Mouse (Mus musculus): ENCODE data around the gene Pdhx. TPM values are rescaled to one million over a fixed set of nuclear protein-coding genes. Genes with fewer than 3 reads are reported as not detected.

Pdhx gene
- total RNA-seq, 1 experiment from 2014 or later = 15.2 TPM

DNA sequence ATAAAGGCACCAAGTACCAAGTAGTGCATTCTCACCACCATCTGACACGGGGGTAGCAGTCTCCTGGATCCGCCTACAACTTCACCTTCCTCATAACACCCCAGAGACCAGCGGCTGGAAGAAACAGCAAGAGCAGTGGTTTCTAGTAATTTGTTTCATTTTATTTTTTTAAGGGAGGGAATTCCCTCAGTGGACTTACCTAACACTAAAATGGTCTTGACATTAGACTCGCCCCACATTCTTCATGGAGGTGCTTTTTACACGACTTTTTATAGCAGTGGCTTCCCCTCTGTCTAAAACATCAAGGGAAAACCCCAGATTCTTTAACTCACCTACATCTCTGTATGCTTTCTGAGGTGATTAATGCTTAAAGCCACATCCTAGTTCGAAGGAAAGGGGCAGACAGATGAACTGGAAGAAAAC lies 74.1 kb downstream of the Pdhx start:
- ATAC-seq (replicated peaks; ENCODE audit: insufficient number of reproducible peaks, low FRiP score, low TSS enrichment, poor library complexity, severe bottlenecking) = no peak

DNA sequence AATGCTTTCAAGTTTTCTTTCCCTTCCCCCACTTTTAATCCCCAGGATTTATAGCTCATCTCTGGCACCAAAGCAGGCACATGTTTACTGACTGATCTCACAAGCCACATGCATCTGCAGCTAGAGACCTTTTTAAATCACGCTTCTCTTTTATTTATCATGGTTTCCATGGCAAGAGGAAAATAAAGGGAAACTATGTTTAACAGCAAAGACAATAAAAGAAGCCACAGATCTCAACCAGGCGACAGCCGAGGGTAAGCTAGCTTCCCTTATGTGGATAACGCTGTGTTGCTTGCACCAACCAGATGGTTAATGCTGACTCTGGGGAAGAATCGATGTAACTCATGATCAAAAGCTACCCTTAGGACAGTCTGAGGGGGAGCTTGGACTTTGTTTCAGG lies 75.0 kb downstream of the Pdhx start:
- no peak for ATAC-seq (replicated peaks; ENCODE audit: insufficient number of reproducible peaks, low FRiP score, low TSS enrichment, poor library complexity, severe bottlenecking)

DNA sequence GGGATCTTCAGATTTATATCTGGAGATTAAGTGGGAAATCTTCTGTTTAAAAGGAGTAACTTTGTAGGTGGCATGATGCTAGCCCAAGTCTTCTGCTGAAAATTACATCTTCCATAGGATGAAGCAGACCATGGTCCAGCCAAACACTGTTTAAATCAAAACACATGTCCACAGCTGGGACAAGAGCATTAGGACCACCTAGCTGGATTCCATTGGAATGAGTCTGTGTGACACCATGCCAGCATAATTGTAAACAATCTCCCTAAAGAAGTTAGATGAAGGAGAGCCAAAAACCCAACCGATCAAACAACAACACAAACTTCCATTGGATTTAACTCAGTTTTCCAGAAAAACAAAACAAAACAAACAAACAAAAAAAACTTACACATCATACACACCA lies 75.4 kb downstream of the Pdhx start:
- ATAC-seq (replicated peaks; ENCODE audit: insufficient number of reproducible peaks, low FRiP score, low TSS enrichment, poor library complexity, severe bottlenecking) = no peak

DNA sequence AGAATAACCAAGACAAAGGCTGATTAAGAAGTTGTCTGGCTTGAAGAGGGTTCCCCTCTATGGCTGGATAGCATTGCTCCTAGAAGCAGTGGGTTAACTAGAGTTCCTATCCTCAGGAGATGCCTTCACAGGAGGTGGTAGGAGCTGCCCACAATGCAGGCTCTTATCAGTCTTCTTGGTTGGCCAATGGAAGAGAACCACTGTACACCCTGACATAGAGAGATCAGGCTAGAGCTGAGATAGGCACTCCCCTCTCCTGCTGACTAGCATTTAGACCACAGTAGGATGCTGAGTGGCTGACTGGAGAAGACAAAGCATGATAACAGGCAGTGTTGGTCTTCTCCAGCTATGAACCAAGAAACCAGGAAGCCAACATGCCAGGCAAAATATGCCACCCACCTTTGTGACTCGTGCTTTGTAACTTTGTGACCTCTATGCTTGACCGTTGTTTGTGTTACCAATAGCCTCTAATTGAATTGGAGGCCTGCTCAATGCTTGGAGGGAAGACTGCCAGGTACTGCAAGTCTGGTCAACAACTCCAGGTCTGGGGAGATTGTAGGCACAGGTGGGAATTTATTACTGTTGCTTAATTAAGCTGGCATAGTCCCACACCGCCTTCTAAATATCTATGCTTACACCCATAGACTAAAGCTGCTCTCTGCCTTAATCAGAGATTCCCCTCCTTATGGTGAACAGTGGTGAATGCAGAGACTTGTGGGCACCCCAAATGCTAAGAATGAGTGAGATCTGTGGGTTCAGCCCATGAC lies 79.3 kb downstream of the Pdhx start:
- no peak for ATAC-seq (replicated peaks; ENCODE audit: insufficient number of reproducible peaks, low FRiP score, low TSS enrichment, poor library complexity, severe bottlenecking)

DNA sequence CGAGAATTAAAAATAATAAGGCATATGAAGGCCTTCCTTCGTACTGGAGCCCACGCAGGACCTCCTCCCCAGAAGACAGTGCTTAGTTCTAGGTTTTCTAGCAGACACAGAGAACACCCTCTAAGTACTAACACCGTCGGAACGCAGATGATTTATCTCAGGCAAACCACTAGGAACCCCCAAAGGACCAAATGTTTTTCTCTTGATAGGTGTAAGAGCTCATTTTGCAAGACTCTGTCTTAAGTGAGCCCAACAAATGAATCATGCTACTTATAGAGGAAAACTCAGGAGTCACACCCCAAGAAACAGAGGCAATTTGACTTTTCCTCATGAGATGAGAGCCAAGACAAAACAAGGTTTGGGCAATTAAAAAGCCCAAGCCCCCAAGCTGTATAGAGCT lies 80.9 kb downstream of the Pdhx start:
- no peak for ATAC-seq (replicated peaks; ENCODE audit: insufficient number of reproducible peaks, low FRiP score, low TSS enrichment, poor library complexity, severe bottlenecking)

DNA sequence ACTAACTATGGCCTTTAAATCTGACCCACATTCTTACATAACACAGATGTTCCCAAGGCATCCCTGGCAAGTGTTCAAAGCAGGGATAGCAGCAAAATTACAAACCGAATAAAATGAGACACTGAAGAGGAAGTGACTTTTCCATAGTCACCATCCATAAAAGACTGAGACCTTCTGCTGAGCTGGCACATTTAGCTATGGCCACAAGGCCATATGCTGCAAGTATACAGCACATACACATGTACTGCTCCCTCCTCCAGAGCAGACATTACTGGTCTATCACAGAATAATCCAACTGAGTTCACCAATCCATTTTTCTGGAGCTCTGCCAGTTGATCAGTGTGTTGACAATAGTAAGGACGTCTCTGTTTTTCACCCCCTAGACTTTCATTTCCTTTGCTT lies 83.0 kb downstream of the Pdhx start:
- peak; percentile 32; the same call in 1 of the 2 replicates for ATAC-seq (replicated peaks; ENCODE audit: insufficient number of reproducible peaks, low FRiP score, low TSS enrichment, poor library complexity, severe bottlenecking)

DNA sequence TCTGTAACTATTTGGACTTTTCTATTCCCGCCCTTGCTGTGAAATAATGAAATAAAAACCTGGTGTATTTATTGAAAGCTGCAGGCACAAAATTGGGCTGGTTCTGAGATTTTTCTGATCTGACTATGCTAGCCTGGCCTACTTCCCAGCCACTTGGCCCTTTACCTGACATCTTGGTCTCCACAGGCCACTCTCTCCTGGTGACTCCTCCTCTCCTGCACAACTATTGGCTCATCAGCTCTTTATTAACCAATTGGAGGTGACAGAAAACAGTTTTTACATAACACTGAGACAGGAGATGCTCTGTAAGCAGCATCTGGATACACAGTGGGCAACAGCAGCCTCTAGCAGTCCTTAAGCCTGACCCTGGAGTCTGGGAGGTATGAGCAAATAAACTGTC lies 83.9 kb downstream of the Pdhx start:
- ATAC-seq (replicated peaks; ENCODE audit: insufficient number of reproducible peaks, low FRiP score, low TSS enrichment, poor library complexity, severe bottlenecking) = no peak

DNA sequence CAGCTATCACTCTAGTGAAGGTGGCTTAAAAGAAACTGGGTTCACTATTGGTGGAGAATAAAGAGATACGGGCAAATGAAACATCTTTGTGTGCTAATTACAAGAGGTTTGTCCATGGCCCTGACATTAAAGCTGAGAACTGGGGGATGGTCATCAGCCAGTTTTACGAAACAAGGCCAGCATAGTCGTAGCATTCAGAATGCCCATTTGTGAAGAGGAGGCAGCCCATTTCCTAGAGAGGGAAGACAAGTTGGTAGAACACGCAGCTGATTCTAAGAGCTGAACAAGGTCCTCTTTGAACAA lies 85.7 kb downstream of the Pdhx start:
- no peak for ATAC-seq (replicated peaks; ENCODE audit: insufficient number of reproducible peaks, low FRiP score, low TSS enrichment, poor library complexity, severe bottlenecking)

DNA sequence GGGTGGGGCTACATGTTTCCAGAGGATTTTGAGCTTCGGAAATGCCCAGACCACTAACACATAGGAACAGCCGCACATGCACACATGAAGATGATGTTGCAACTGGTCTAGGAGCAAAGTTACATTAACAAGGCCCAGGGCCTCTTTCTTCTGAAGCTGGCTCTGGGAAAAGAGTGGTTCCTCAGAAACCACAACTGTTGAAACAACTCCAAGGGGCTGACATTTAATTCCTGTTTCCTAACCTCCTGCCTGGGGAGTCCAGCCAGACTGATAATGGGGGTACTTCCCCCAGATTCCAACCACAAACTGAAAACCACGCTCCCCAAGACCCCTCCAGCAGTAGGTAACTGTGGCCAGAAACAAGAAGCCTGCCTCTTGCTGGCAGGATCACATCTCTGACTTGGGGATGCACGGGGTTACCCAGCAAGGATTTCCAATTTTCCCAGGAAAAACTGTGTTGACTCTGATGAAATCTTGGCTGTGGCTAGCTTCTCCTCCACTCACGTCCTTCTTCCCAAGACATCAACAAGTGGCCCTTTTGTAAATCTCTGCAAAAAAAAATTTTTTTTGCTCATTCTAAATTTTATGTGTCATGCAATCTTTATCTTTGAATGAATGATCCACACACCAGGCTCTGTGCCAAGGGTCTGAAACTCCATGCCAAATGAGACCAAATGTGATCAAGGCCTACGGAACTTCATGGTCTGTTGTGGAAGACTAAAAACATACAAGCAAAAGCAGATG lies 86.2 kb downstream of the Pdhx start:
- 0 out of 2 replicates have a peak, but pooled peaks have one; percentile 41 for ATAC-seq (replicated peaks; ENCODE audit: insufficient number of reproducible peaks, low FRiP score, low TSS enrichment, poor library complexity, severe bottlenecking)

DNA sequence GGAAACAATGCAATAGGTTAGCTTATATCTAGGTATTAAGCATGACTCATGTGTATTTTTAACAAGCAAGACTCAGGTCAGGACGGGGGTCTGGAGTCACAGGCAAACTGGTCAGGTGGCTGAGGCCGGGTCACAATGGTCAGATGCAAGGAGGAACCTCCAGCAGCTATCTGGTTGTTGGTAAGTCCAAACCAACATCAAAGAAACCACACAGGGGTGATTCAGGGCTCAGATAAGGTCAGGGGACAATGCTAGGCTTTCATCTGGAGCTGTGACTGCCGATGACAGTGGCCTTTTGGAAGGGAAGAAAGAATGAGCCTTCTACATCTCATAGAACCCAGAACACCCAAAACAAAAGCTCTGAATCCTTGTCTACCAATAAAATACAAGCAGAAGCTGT lies 86.9 kb downstream of the Pdhx start:
- ATAC-seq (replicated peaks; ENCODE audit: insufficient number of reproducible peaks, low FRiP score, low TSS enrichment, poor library complexity, severe bottlenecking) = no peak

DNA sequence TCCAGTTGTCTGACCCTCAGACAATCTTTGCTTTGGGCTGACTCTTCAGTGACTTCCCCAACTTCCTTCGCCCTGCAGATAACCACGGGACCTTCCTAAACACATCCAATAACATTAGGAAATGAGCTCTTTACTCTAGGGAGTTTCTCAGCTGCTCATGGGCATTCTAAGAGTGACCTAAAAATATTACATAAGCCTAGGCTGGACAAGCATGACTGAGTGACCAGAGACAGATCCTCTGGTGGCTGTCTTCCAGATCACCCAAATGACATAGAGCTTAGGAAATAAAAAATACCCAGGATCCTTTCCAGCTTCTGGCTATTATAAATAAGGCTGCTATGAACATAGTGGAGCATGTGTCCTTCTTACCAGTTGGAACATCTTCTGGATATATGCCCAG lies 90.5 kb downstream of the Pdhx start:
- ATAC-seq (replicated peaks; ENCODE audit: insufficient number of reproducible peaks, low FRiP score, low TSS enrichment, poor library complexity, severe bottlenecking) = no peak

DNA sequence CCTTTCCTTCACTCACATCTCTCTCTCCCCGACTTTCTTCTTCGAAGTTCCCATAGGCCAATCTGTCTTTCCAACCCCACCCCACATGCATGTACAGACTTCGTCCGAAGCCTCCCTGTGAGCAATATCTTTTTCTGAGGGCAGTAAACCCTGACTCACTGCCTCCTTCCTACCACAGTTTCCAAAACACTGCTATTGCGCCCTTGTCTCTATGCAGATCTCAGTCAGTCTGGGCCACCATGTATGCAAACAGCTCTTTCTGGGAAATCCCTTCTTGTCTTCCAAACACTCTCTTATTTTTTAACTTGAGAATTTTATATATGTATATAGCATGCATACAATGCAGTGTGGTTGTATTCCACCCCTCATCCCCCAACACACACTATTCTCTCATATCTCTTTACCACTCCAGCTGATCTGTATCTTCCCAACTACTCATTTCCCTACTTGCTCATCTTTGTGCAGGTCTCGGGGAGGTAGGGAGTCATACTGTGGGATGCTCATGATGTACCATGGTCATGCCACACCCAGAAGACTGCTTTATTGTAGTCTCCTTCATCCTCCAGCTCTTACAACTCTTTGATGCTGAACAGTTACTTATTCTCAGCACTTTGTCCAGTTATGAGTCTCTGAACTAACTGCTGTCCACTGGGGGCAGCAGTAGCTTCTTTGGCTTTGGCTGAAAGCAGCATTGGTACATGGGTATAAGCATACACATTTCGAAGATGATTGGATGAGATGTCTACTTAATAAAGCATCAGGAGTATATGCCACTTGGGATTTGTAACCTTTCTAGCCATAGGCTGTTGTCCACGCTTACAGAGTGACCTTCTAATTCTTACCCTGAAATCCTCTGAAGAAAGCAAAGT lies 91.6 kb downstream of the Pdhx start:
- ATAC-seq (replicated peaks; ENCODE audit: insufficient number of reproducible peaks, low FRiP score, low TSS enrichment, poor library complexity, severe bottlenecking) = 0 out of 2 replicates have a peak, but pooled peaks have one; percentile 23

DNA sequence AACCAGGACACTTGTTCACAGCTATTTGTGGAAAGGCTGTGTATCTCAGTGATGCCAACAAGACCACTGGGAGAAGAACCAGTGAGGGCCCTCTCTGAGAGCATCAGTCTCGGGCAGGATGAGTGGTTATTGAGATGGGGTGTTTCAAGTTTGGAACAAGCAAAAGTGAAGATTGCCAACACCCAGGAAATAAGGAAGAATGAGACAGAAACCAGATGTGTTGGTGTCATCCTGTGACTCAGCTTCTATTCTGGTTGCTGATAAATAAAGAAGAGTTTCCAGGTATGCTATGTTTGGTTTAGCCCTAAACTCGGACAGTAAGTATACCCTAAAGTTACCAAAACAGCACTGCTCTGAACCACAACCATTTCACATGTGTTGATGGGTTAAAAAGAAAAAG lies 92.4 kb downstream of the Pdhx start:
- no peak for ATAC-seq (replicated peaks; ENCODE audit: insufficient number of reproducible peaks, low FRiP score, low TSS enrichment, poor library complexity, severe bottlenecking)

DNA sequence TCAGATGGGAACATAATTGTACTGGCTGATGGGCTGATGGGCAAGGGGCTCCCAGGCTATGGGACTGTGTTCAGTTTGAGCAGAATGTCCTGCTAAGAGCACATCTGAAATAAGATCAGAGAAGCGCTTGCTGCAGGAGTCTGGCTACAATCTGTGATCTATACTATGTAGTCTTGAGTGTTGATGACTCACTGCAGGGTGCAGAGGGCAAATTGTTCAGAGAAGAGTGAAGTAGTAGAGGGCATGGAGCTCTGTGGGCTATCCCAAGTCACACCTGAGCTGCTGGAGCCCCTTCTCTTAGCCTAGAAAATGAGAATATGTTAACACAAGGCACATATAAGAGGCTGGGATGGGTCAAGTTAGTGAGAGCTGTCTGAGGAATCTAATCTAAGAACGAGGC lies 93.8 kb downstream of the Pdhx start:
- no peak for ATAC-seq (replicated peaks; ENCODE audit: insufficient number of reproducible peaks, low FRiP score, low TSS enrichment, poor library complexity, severe bottlenecking)

DNA sequence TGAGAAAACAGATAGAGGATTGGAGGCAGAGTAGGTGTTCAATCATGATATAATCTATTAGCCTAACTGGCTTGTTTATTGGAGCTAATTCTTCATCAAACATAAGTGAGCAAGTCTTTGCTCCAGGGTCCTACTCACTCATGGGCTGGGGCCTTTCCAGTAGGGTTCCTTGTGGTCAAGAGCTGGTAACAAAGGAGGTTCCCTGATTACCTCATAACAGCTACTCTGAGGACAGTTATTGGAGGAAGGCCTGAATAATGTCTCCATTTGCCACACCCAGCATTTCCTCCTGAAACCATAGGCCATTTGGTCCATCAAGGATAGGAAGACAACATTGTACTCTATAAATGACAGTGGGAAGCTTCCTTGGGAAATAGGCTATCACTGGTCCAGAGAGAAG lies 94.2 kb downstream of the Pdhx start:
- no peak for ATAC-seq (replicated peaks; ENCODE audit: insufficient number of reproducible peaks, low FRiP score, low TSS enrichment, poor library complexity, severe bottlenecking)

DNA sequence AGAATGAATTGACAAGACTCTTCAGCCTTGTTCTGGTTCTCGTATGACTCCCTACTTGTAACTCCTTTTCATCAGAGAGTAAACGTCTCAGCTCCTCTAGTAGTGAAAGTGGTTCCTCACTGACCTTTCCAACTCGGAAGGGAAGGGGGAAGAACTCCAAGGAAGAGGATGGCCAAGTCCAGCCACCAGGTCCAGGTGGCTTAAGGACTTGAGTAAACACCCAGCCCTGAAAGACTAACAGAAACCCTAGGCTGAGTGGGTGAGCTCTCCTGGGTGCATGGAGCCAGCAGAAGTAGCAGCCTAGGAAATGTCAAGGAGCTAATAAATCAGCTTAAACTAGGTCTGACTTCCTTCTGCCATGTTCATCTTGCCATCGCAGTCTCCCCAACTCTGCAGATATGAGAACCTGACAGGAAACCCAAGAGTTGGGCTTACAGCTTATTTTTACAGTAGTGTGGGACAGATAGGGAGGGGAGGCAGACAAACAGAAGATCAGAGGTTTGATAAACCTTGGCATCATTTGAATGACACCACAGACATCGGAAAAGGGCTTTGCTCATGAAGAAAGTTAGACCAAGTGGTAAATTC lies 97.9 kb downstream of the Pdhx start:
- no peak for ATAC-seq (replicated peaks; ENCODE audit: insufficient number of reproducible peaks, low FRiP score, low TSS enrichment, poor library complexity, severe bottlenecking)

DNA sequence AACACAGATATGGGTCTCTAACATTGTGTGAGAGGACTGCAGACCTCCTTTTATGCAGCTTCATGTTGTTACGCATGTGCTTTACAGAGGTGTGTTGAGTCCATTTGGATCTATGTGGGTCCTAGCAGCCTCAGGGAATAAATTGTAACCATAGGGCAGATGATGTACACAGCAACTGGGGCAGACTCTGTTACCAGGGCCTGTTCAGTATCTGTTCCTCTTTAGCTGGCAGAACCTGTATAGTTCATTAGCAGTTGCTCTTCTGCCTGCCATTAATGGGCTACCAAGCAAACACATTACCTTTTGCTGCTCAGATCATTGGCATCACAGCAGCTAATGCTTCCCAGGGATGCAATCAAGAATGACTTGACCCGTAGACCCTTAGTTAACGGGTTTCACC lies 100.2 kb downstream of the Pdhx start:
- peak; percentile 67 for ATAC-seq (replicated peaks; ENCODE audit: insufficient number of reproducible peaks, low FRiP score, low TSS enrichment, poor library complexity, severe bottlenecking)

DNA sequence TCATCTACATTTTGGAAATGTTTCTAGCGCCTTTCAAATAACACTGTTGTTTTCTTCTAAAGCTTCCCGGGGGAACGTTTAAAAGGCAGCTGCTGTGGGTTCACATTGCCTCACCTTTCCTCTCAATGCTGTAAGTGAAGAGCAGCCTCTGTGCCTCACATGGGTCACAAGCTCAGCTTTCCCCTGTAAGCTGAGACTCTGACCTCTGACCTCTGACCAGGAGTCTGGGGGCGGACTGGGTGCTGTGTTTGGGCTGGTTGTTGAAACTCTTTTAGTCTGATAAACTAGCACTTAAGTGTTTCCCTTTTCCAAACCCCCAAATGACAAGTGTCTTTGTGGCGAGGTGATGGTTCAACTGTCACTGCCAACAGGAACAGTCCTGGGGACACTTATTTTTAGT lies 100.7 kb downstream of the Pdhx start:
- no peak for ATAC-seq (replicated peaks; ENCODE audit: insufficient number of reproducible peaks, low FRiP score, low TSS enrichment, poor library complexity, severe bottlenecking)

DNA sequence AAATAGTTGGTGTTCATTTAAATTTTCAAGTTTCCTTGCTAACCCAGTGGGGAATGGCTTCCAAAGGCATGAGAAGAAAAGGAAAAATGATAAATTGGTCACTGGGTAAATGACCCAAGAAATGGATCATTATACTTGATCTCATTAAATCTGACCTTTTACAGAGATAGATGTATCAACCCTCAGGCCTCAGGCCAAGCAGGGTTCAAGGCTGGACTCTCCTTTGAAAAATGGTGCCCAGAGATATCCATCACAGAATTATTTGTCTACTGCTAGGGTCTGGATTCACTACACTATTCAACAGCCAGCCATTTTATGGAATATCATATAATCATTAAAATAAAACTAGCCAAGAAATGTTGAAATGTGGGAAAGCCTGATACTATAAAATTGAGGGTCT lies 101.4 kb downstream of the Pdhx start:
- ATAC-seq (replicated peaks; ENCODE audit: insufficient number of reproducible peaks, low FRiP score, low TSS enrichment, poor library complexity, severe bottlenecking) = no peak

Measured in monocyte, adult 5-6 weeks (primary cell).